Mouse (Mus musculus) midbrain, embryonic 16.5 days (tissue): ENCODE measurements around the gene Ank. TPM values are rescaled to one million over a fixed set of nuclear protein-coding genes. Genes with fewer than 3 reads are reported as not detected.

Experiments
- ATAC-seq: fragments of 200-750 bp; cut with Nextera tagmentation; 2 replicates; pipeline ENCODE4 v1.8.0; 2017; ENCODE audit warnings: moderate TSS enrichment
- H3K27ac ChIP-seq: fragments of 300-500 bp; sonication (generic); 2 replicates; pipeline ENCODE4 v1.5.1; 2014; ENCODE audit warnings: mild to moderate bottlenecking, low read length, mixed read lengths
- H3K27me3 ChIP-seq: fragments of 300-500 bp; sonication (generic); 2 replicates; pipeline ENCODE4 v1.6.1; 2014; ENCODE audit warnings: low read depth, low read length, mixed read lengths; ENCODE audit not compliant: control insufficient read depth, insufficient read depth
- H3K36me3 ChIP-seq: fragments of 300-500 bp; sonication (generic); 2 replicates; pipeline ENCODE4 v1.6.1; 2014; ENCODE audit warnings: mild to moderate bottlenecking, low read length, moderate library complexity, mixed read lengths; ENCODE audit not compliant: control insufficient read depth, insufficient read depth
- H3K4me1 ChIP-seq: fragments of 300-500 bp; sonication (generic); 2 replicates; pipeline ENCODE4 v1.6.1; 2014; ENCODE audit warnings: mild to moderate bottlenecking, low read length, mixed read lengths; ENCODE audit not compliant: control insufficient read depth, insufficient read depth
- H3K4me2 ChIP-seq: fragments of 300-500 bp; sonication (generic); 2 replicates; pipeline ENCODE4 v1.6.1; 2014; ENCODE audit warnings: mild to moderate bottlenecking, low read length, mixed read lengths
- H3K4me3 ChIP-seq: fragments of 300-500 bp; sonication (generic); 2 replicates; pipeline ENCODE4 v1.5.1; 2014; ENCODE audit warnings: low read depth, mild to moderate bottlenecking, low read length, moderate library complexity, mixed read lengths
- H3K9ac ChIP-seq: fragments of 300-500 bp; sonication (generic); 2 replicates; pipeline ENCODE4 v1.6.1; 2014; ENCODE audit warnings: low read depth, low read length, mixed read lengths
- H3K9me3 ChIP-seq: fragments of 300-500 bp; sonication (generic); replicated peaks from 2 replicates; pipeline ENCODE4 v1.6.1; 2014; ENCODE audit warnings: mild to moderate bottlenecking, low read length, mixed read lengths; ENCODE audit not compliant: control insufficient read depth, poor library complexity, severe bottlenecking
- WGBS: fragments of 180-500 bp; shearing (Covaris S2); extraction: QIAGEN DNeasy Blood & Tissue Kit; methylation state at CpG from one replicate; pipeline ENCODE4 v1.1.7; 2014; 5-methylcytosine and 5-hydroxymethylcytosine counted together
- polyA plus RNA-seq: library from polyadenylated mRNA; unstranded; fragments of >200 nt; fragmentation: Nextera tagmentation; extraction: Ambion mirVana; gene quantifications from 2 replicates; pipeline ENCODE4 v1.2.1, GENCODE M21; 2015

Gene Ank
- polyA plus RNA-seq, 1 experiment from 2014 or later: 15.7 TPM

- H3K27me3 ChIP-seq: no peaks in the 10 kb centered on the region
- H3K9ac ChIP-seq: no peak overlapping the region
- ATAC-seq: no peak
- no peaks in the 10 kb centered on the region for H3K4me1 ChIP-seq
- no peaks in the 10 kb centered on the region for H3K9me3 ChIP-seq
- WGBS: 94% methylated on average over 10 of the region's 10 CpGs
- H3K4me3 ChIP-seq: no peak overlapping the region
- H3K27ac ChIP-seq: no peak overlapping the region
- no peak overlapping the region for H3K4me2 ChIP-seq
- peaks cover 13% of the 10 kb centered on the region for H3K36me3 ChIP-seq
Observed at GRCm38 (mm10) chr15:27565626-27566185, 99.2 kb downstream of the Ank start.

GRCm38 (mm10) chr15:27567356-27567755 lies 100.9 kb downstream of the Ank start:
- Histone ChIP-seq H3K36me3 (peaks cover 14% of the 10 kb centered on the region), H3K9ac (no peak overlapping the region), H3K27ac (no peak overlapping the region), H3K9me3 (no peaks in the 10 kb centered on the region), H3K4me2 (no peak overlapping the region), H3K4me3 (no peak overlapping the region), H3K27me3 (no peaks in the 10 kb centered on the region), H3K4me1 (no peaks in the 10 kb centered on the region)
- ATAC-seq: no peak
- WGBS: 92% methylated on average over 16 of the region's 16 CpGs

GRCm38 (mm10) chr15:27568371-27568770 lies 101.9 kb downstream of the Ank start:
- Histone ChIP-seq H3K4me2 (no peak overlapping the region), H3K4me3 (no peak overlapping the region), H3K27me3 (no peaks in the 10 kb centered on the region), H3K4me1 (no peaks in the 10 kb centered on the region), H3K36me3 (peaks cover 19% of the 10 kb centered on the region), H3K27ac (no peak overlapping the region), H3K9ac (no peak overlapping the region), H3K9me3 (no peaks in the 10 kb centered on the region)
- WGBS: 62% methylated on average over 6 of the region's 6 CpGs
- ATAC-seq: no peak

GRCm38 (mm10) chr15:27569924-27570323 lies 103.4 kb downstream of the Ank start:
- H3K9me3 ChIP-seq: no peaks in the 10 kb centered on the region
- H3K36me3 ChIP-seq: peaks cover 17% of the 10 kb centered on the region
- no peak for ATAC-seq
- no peak overlapping the region for H3K27ac ChIP-seq
- H3K27me3 ChIP-seq: no peaks in the 10 kb centered on the region
- 88% methylated on average over 2 of the region's 2 CpGs for WGBS
- no peaks in the 10 kb centered on the region for H3K4me1 ChIP-seq
- H3K9ac ChIP-seq: no peak overlapping the region
- no peak overlapping the region for H3K4me2 ChIP-seq
- H3K4me3 ChIP-seq: no peak overlapping the region

GRCm38 (mm10) chr15:27570385-27570784 lies 103.9 kb downstream of the Ank start:
- H3K27ac ChIP-seq: no peak overlapping the region
- no peaks in the 10 kb centered on the region for H3K27me3 ChIP-seq
- 92% methylated on average over 4 of the region's 4 CpGs for WGBS
- no peaks in the 10 kb centered on the region for H3K9me3 ChIP-seq
- H3K4me1 ChIP-seq: no peaks in the 10 kb centered on the region
- no peak overlapping the region for H3K9ac ChIP-seq
- no peak overlapping the region for H3K4me2 ChIP-seq
- peaks cover 13% of the 10 kb centered on the region for H3K36me3 ChIP-seq
- ATAC-seq: no peak
- H3K4me3 ChIP-seq: no peak overlapping the region

- ATAC-seq: no peak
- 84% methylated on average over 8 of the region's 8 CpGs for WGBS
Observed at GRCm38 (mm10) chr15:27571179-27571578, 104.7 kb downstream of the Ank start.

GRCm38 (mm10) chr15:27574992-27575781 lies 108.7 kb downstream of the Ank start:
- H3K36me3 ChIP-seq: peaks cover 6% of the 10 kb centered on the region
- no peaks in the 10 kb centered on the region for H3K27me3 ChIP-seq
- H3K27ac ChIP-seq: no peak overlapping the region
- peak; percentile 66 for ATAC-seq
- no peak overlapping the region for H3K4me2 ChIP-seq
- no peaks in the 10 kb centered on the region for H3K9me3 ChIP-seq
- H3K4me3 ChIP-seq: no peak overlapping the region
- H3K4me1 ChIP-seq: no peaks in the 10 kb centered on the region
- 82% methylated on average over 8 of the region's 8 CpGs for WGBS
- H3K9ac ChIP-seq: no peak overlapping the region

More at GRCm38 (mm10) chr15:27571179-27571578, 104.7 kb downstream of the Ank start:
- H3K27me3 ChIP-seq: no peaks in the 10 kb centered on the region
- no peak overlapping the region for H3K9ac ChIP-seq
- H3K4me1 ChIP-seq: no peaks in the 10 kb centered on the region
- no peak overlapping the region for H3K27ac ChIP-seq
- no peak overlapping the region for H3K4me3 ChIP-seq
- peaks cover 11% of the 10 kb centered on the region for H3K36me3 ChIP-seq
- no peaks in the 10 kb centered on the region for H3K9me3 ChIP-seq
- H3K4me2 ChIP-seq: no peak overlapping the region

GRCm38 (mm10) chr15:27575932-27576331 lies 109.5 kb downstream of the Ank start:
- Histone ChIP-seq H3K9ac (no peak overlapping the region), H3K9me3 (no peaks in the 10 kb centered on the region), H3K27me3 (no peaks in the 10 kb centered on the region), H3K4me3 (no peak overlapping the region), H3K4me2 (no peak overlapping the region), H3K4me1 (no peaks in the 10 kb centered on the region), H3K27ac (no peak overlapping the region), H3K36me3 (peaks cover 6% of the 10 kb centered on the region)
- no peak for ATAC-seq
- WGBS: 85% methylated on average over 3 of the region's 3 CpGs

GRCm38 (mm10) chr15:27576886-27577285 lies 110.4 kb downstream of the Ank start:
- H3K4me3 ChIP-seq: no peak overlapping the region
- ATAC-seq: no peak
- no peaks in the 10 kb centered on the region for H3K27me3 ChIP-seq
- no peak overlapping the region for H3K9ac ChIP-seq
- H3K27ac ChIP-seq: no peak overlapping the region
- 79% methylated on average over 1 of the region's 1 CpGs for WGBS
- no peak overlapping the region for H3K4me2 ChIP-seq
- H3K4me1 ChIP-seq: no peaks in the 10 kb centered on the region
- no peaks in the 10 kb centered on the region for H3K9me3 ChIP-seq
- peaks cover 6% of the 10 kb centered on the region for H3K36me3 ChIP-seq
